Mouse (Mus musculus) left cerebral cortex, postnatal 14 days (tissue): ENCODE results near the gene Gm17571. TPM values are rescaled to one million over a fixed set of nuclear protein-coding genes. Genes with fewer than 3 reads are reported as not detected.

Source experiments
- DNase-seq, 2 experiments: peaks; one replicate each; pipeline ENCODE4 v3.0.0; 2021 to 2022; ENCODE audit warnings: low spot score in 2 of 2, mixed read lengths in 1 of 2
- intact Hi-C: fragments of 180-260 bp; cut with DNase I; formaldehyde crosslinking; loops from one replicate; pipeline ENCODE4 v1.15.1; 2025
- long read RNA-seq, 2 experiments: library from polyadenylated mRNA; stranded (forward); transcript quantifications; one replicate each; pipeline ENCODE4 v2.0.0; 2021
- total RNA-seq, 2 experiments: library from RNA; stranded (reverse); gene quantifications; 2 replicates each; pipeline ENCODE4 v1.2.3; 2021

Gene Gm17571
- not detected for total RNA-seq
- long read RNA-seq, experiment 1, result 0 reads
- long read RNA-seq, experiment 2, result 0 reads

GRCm38 (mm10) chr9:13446703-13447285 lies at the start of gene Gm17571:
Gene Gm17571, minus strand, starts transcription at chr9:13446753.
- intact Hi-C loops, result no loop called here
- DNase-seq, result no peak

GRCm38 (mm10) chr9:13495530-13495929 lies 49.0 kb upstream of the Gm17571 start:
- intact Hi-C loops, result no loop called here
- DNase-seq, result no peak

- DNase-seq, result no peak
- intact Hi-C loops, result no loop called here
Observed at GRCm38 (mm10) chr9:13493746-13494145, 47.2 kb upstream of the Gm17571 start.

GRCm38 (mm10) chr9:13492807-13493206 lies 46.3 kb upstream of the Gm17571 start:
- intact Hi-C loops, result no loop called here
- DNase-seq, result no peak

- intact Hi-C loops, result no loop called here
- DNase-seq, result peak in 1 of 2 experiments; percentile 28
Observed at GRCm38 (mm10) chr9:13491854-13492620, 45.5 kb upstream of the Gm17571 start.

- DNase-seq, result no peak
- intact Hi-C loops, result no loop called here
Observed at GRCm38 (mm10) chr9:13491107-13491506, 44.6 kb upstream of the Gm17571 start.

- no peak for DNase-seq
- intact Hi-C loops, result no loop called here
Observed at GRCm38 (mm10) chr9:13485914-13486313, 39.4 kb upstream of the Gm17571 start.

- peak in 1 of 2 experiments; percentile 14 for DNase-seq
Observed at GRCm38 (mm10) chr9:13484267-13485240, 38.0 kb upstream of the Gm17571 start.

GRCm38 (mm10) chr9:13483199-13484068 lies 36.9 kb upstream of the Gm17571 start:
- intact Hi-C loops, result no loop called here
- DNase-seq, result no peak

More at GRCm38 (mm10) chr9:13484267-13485240, 38.0 kb upstream of the Gm17571 start:
- intact Hi-C loops, result no loop called here

- intact Hi-C loops, result no loop called here
- no peak for DNase-seq
Observed at GRCm38 (mm10) chr9:13479275-13479674, 32.7 kb upstream of the Gm17571 start.

- intact Hi-C loops, result no loop called here
- no peak for DNase-seq
Observed at GRCm38 (mm10) chr9:13474951-13475350, 28.4 kb upstream of the Gm17571 start.

GRCm38 (mm10) chr9:13470013-13470412 lies 23.5 kb upstream of the Gm17571 start:
- peak in 1 of 2 experiments; percentile 18 for DNase-seq

GRCm38 (mm10) chr9:13468778-13469177 lies 22.2 kb upstream of the Gm17571 start:
- DNase-seq, result no peak
- intact Hi-C loops, result no loop called here

More at GRCm38 (mm10) chr9:13470013-13470412, 23.5 kb upstream of the Gm17571 start:
- intact Hi-C loops, result no loop called here

- no peak for DNase-seq
- intact Hi-C loops, result no loop called here
Observed at GRCm38 (mm10) chr9:13467745-13468144, 21.2 kb upstream of the Gm17571 start.

- no peak for DNase-seq
- intact Hi-C loops, result no loop called here
Observed at GRCm38 (mm10) chr9:13466816-13467215, 20.3 kb upstream of the Gm17571 start.

- DNase-seq, result no peak
- intact Hi-C loops, result no loop called here
Observed at GRCm38 (mm10) chr9:13466351-13466750, 19.8 kb upstream of the Gm17571 start.

- intact Hi-C loops, result no loop called here
- DNase-seq, result no peak
Observed at GRCm38 (mm10) chr9:13465358-13466020, 18.9 kb upstream of the Gm17571 start.

- DNase-seq, result no peak
- intact Hi-C loops, result no loop called here
Observed at GRCm38 (mm10) chr9:13460926-13461325, 14.4 kb upstream of the Gm17571 start.
